Mouse (Mus musculus) limb, embryonic 15.5 days (tissue): ENCODE data around the gene Tufm. TPM values are rescaled to one million over a fixed set of nuclear protein-coding genes. Genes with fewer than 3 reads are reported as not detected.

Experiments used
- ATAC-seq: fragments of 200-750 bp; cut with Nextera tagmentation; 2 replicates; pipeline ENCODE4 v1.8.0; 2017; ENCODE audit warnings: low read depth, moderate TSS enrichment; ENCODE audit not compliant: insufficient number of reproducible peaks, low FRiP score, low TSS enrichment
- H3K27ac ChIP-seq: fragments of 300-500 bp; sonication (generic); 2 replicates; pipeline ENCODE4 v1.5.1; 2015; ENCODE audit warnings: moderate library complexity, mild to moderate bottlenecking, inconsistent platforms
- H3K27me3 ChIP-seq: fragments of 300-500 bp; sonication (generic); 2 replicates; pipeline ENCODE4 v1.6.1; 2015; ENCODE audit warnings: inconsistent platforms
- H3K36me3 ChIP-seq: fragments of 300-500 bp; sonication (generic); 2 replicates; pipeline ENCODE4 v1.6.1; 2015; ENCODE audit warnings: inconsistent platforms
- H3K4me1 ChIP-seq: fragments of 300-500 bp; sonication (generic); 2 replicates; pipeline ENCODE4 v1.6.1; 2015; ENCODE audit warnings: inconsistent platforms
- H3K4me2 ChIP-seq: fragments of 300-500 bp; sonication (generic); 2 replicates; pipeline ENCODE4 v1.6.1; 2015; ENCODE audit warnings: mild to moderate bottlenecking, inconsistent platforms
- H3K4me3 ChIP-seq: fragments of 300-500 bp; sonication (generic); 2 replicates; pipeline ENCODE4 v1.5.1; 2015; ENCODE audit warnings: mild to moderate bottlenecking, inconsistent platforms
- H3K9ac ChIP-seq: fragments of 300-500 bp; sonication (generic); 2 replicates; pipeline ENCODE4 v1.6.1; 2015; ENCODE audit warnings: inconsistent platforms
- H3K9me3 ChIP-seq: fragments of 300-500 bp; sonication (generic); 2 replicates; pipeline ENCODE4 v1.6.1; 2016; ENCODE audit warnings: inconsistent platforms
- WGBS: fragments of 180-500 bp; shearing (Covaris S2); methylation state at CpG from one replicate; pipeline ENCODE4 v1.1.7; 2015; 5-methylcytosine and 5-hydroxymethylcytosine counted together
- polyA plus RNA-seq: library from polyadenylated mRNA; unstranded; fragments of >200 nt; fragmentation: Nextera tagmentation; extraction: Ambion mirVana; gene quantifications from 2 replicates; pipeline ENCODE4 v1.2.1, GENCODE M21; 2015

Tufm gene
- polyA plus RNA-seq, 1 experiment from 2014 or later = 120 TPM

DNA sequence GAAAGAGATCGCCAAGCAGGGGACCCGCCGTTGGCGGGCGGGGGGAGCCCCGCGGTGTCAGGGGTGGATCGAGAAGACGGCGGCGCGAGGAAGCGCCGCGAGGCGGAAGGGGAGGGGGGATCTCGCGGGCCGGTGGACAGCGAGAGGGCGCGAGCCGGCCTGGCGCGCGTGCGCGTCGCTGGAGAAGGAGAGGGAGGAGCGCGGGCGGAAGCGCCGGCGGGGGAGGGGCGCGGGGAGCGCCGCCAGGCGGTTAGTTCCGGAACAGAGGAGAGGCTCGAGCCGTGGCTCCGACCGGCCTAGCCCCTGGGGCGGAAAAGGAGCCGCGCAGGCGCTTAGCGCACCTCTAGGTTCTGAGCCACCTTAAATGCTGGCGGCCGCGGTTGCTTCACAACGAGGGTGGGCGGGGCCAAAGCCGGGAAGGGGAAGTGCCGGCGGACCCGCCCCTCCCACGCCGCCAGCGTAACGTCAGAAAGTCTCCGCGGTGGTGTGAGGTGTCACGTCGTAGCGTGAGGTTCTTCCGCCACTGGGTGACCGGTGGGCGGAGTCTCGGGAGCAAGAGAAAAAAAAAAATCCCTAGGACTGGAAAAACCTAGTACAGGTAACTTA, 16.2 kb downstream of the Tufm start, which contains the start of gene Atxn2l:
Gene Atxn2l, minus strand, starts transcription at position 165 of the 606 bp plus-strand sequence.
- Histone ChIP-seq H3K27me3 (no peaks in the 10 kb centered on the region), H3K4me3 (peak within 1 kb of the TSS; percentile 58), H3K4me1 (peaks cover 7% of the 10 kb centered on the region), H3K36me3 (peaks cover 27% of the 10 kb centered on the region), H3K9me3 (no peaks in the 10 kb centered on the region), H3K9ac (peak within 1 kb of the TSS; percentile 92), H3K4me2 (peak within 1 kb of the TSS; percentile 67), H3K27ac (peak within 1 kb of the TSS; percentile 99)
- ATAC-seq = peak; percentile 88
- under 1% methylated on average over 58 of the region's 72 CpGs for WGBS

- H3K36me3 ChIP-seq = peaks cover 12% of the 10 kb centered on the region
- WGBS = 59% methylated on average over 2 of the region's 2 CpGs
Observed at GRCm38 (mm10) chr7:126504913-126505312, 17.8 kb downstream of the Tufm start.

DNA sequence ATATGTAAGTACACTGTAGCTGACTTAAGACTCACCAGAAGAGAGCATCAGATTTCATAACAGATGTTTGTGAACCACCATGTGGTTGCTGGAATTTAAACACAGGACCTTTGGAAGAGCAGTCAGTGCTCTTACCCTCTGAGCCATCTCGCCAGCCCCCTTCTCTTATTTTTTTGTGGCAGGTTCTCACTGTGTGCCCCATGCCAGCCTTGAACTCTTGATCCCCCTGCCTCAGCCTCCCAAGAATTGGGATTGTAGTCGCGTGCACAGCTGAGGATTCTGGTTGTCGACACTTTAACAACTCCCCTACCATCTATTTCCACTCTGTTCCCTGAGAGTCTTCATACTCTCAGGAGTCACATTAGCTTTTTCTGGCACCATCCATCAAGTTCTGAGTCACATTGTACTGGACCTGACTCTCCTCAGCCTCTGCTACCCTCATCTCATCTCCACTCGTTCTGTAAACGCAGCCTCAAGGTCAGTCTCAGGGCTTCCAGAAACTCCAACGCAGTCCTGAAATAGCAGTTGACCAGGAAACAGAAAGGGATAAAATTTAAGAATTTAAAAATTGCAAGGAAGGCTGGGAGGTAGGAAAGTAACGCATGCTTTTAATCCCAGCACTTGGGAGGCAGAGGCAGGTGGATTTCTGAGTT, 20.1 kb downstream of the Tufm start:
- Histone ChIP-seq H3K9me3 (no peaks in the 10 kb centered on the region), H3K9ac (no peak overlapping the region), H3K27me3 (no peaks in the 10 kb centered on the region), H3K4me2 (no peak overlapping the region), H3K27ac (no peak overlapping the region), H3K4me1 (no peaks in the 10 kb centered on the region), H3K4me3 (no peak overlapping the region), H3K36me3 (no peaks in the 10 kb centered on the region)
- no peak for ATAC-seq
- 82% methylated on average over 8 of the region's 8 CpGs for WGBS

More at GRCm38 (mm10) chr7:126504913-126505312, 17.8 kb downstream of the Tufm start:
- Histone ChIP-seq H3K4me2 (no peak overlapping the region), H3K9me3 (no peaks in the 10 kb centered on the region), H3K4me1 (peaks cover 7% of the 10 kb centered on the region), H3K27ac (no peak overlapping the region), H3K4me3 (no peak overlapping the region), H3K27me3 (no peaks in the 10 kb centered on the region), H3K9ac (no peak overlapping the region)
- no peak for ATAC-seq

DNA sequence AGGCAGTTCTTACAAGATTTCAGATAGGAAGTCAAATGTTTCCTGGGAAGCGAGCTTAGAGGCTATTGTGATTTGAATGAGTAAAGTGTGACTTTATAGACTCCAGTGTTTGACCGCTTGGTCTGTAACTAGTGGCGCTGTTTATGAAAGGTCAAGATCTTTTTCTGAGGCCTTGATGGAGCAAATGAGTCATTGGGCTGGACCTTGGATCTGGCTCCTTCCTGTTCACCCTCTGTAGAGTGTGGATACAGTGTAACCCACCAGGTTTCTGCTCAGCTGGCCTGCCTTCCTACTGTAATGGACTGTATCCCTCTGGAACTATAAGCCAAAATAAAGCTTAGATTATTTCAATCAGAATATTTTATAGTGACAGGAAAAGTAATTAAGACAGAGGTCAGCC, 24.1 kb downstream of the Tufm start:
- Histone ChIP-seq H3K4me3 (no peak overlapping the region), H3K9me3 (no peaks in the 10 kb centered on the region), H3K4me2 (no peak overlapping the region), H3K36me3 (no peaks in the 10 kb centered on the region), H3K9ac (no peak overlapping the region), H3K4me1 (no peaks in the 10 kb centered on the region), H3K27ac (no peak overlapping the region), H3K27me3 (no peaks in the 10 kb centered on the region)
- no peak for ATAC-seq
- 80% methylated on average over 3 of the region's 3 CpGs for WGBS

DNA sequence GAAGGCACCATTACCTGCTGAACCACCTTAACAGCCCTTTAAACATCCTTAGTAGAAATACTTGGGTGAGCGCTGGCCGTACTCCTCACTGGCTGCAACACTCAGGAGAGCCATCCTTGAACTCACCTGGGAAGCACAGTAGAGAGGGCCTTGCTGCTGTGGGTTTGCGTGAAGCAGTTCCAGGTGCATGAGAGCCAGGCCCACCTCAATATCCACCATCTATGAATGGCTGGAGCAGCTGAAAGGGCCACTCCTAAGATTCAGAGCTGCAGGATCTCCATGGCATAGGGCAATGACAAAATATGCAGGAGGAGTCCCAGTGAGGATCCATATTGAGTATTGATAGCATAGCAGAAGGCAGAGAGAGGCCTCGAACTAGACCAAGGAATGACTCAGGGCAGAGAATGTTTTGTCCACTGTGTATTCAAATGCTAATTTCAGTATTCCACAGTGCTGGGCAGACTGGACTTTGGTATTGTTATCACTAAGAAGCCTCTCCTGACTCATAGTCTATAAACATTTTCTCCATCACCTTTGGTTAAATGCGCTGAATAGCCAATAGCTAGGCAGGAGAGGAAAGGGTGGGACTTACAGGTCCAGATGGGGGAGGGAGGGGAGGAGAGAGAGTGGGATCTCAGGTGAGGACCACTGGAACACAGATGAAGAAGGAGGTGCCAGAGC, 31.2 kb downstream of the Tufm start:
- WGBS = 87% methylated on average over 5 of the region's 5 CpGs
- H3K27ac ChIP-seq = no peak overlapping the region
- no peak for ATAC-seq

DNA sequence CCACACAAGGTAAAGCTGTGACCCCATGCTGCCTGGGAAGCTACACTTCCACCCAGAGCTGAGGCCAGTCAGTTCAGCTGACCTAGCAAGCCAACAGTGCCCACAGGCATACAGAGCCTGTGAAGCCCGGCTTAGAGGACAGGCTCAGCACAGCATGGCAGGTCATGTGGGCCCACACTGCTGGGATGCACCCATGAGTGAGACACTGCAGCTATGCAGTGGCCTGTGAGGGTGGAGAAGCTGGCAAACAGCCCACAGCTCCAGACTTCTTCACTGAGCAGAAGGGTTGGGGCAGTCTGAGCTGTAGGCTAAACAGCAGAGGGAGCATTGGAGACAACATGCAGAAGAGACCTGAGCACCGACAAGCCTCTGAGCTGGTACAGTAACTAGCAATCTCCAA, 32.4 kb downstream of the Tufm start:
- H3K4me2 ChIP-seq = no peak overlapping the region
- H3K4me3 ChIP-seq = no peak overlapping the region
- no peaks in the 10 kb centered on the region for H3K4me1 ChIP-seq
- no peaks in the 10 kb centered on the region for H3K27me3 ChIP-seq
- no peak overlapping the region for H3K27ac ChIP-seq
- ATAC-seq = no peak
- no peaks in the 10 kb centered on the region for H3K9me3 ChIP-seq
- 50% methylated on average over 2 of the region's 2 CpGs for WGBS
- no peaks in the 10 kb centered on the region for H3K36me3 ChIP-seq
- H3K9ac ChIP-seq = no peak overlapping the region

More for the DNA sequence above, 31.2 kb downstream of the Tufm start:
- Histone ChIP-seq H3K27me3 (no peaks in the 10 kb centered on the region), H3K36me3 (no peaks in the 10 kb centered on the region), H3K4me3 (no peak overlapping the region), H3K4me1 (no peaks in the 10 kb centered on the region), H3K9ac (no peak overlapping the region), H3K4me2 (no peak overlapping the region), H3K9me3 (no peaks in the 10 kb centered on the region)

DNA sequence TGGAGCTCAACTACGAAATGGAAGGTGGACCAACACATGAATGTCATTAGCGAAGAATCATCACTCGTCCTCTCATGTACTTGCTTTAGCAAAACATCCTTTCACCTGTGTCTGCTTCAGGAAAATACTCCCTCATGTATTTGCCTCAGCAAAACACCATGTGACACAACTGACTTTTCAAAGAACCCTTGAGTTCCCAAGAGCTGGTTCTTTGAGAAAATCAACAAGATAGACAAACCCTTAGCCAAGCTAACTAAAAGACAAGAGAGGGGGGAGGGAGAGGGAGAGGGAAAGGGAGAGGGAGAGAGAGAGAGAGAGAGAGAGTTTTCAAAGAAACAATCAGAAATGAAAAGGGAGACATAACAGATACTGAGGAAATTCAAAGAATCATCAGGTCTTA, 36.2 kb downstream of the Tufm start:
- no peak for ATAC-seq
- H3K9ac ChIP-seq = no peak overlapping the region
- no peak overlapping the region for H3K4me2 ChIP-seq
- no peak overlapping the region for H3K27ac ChIP-seq
- H3K27me3 ChIP-seq = no peaks in the 10 kb centered on the region
- H3K9me3 ChIP-seq = no peaks in the 10 kb centered on the region
- 75% methylated on average over 3 of the region's 3 CpGs for WGBS
- 0 out of 2 replicates have a peak, but pooled peaks cover 2% of the 10 kb centered on the region for H3K4me1 ChIP-seq
- H3K36me3 ChIP-seq = no peaks in the 10 kb centered on the region
- no peak overlapping the region for H3K4me3 ChIP-seq

- Histone ChIP-seq H3K4me3 (no peak overlapping the region), H3K4me1 (0 out of 2 replicates have a peak, but pooled peaks cover 2% of the 10 kb centered on the region), H3K36me3 (no peaks in the 10 kb centered on the region), H3K9me3 (no peaks in the 10 kb centered on the region), H3K27me3 (no peaks in the 10 kb centered on the region), H3K4me2 (no peak overlapping the region), H3K27ac (no peak overlapping the region), H3K9ac (no peak overlapping the region)
- WGBS = 5% methylated on average over 1 of the region's 1 CpGs
- ATAC-seq = no peak
Observed at GRCm38 (mm10) chr7:126528166-126528577, 41.0 kb downstream of the Tufm start.

GRCm38 (mm10) chr7:126533434-126533833, 46.3 kb downstream of the Tufm start:
- Histone ChIP-seq H3K36me3 (no peaks in the 10 kb centered on the region), H3K9me3 (no peaks in the 10 kb centered on the region), H3K27ac (no peak overlapping the region), H3K4me3 (no peak overlapping the region), H3K9ac (no peak overlapping the region), H3K4me1 (peaks cover 6% of the 10 kb centered on the region; the same call in 1 of the 2 replicates), H3K4me2 (no peak overlapping the region), H3K27me3 (peaks cover 17% of the 10 kb centered on the region)
- WGBS = 53% methylated on average over 1 of the region's 1 CpGs
- ATAC-seq = no peak

DNA sequence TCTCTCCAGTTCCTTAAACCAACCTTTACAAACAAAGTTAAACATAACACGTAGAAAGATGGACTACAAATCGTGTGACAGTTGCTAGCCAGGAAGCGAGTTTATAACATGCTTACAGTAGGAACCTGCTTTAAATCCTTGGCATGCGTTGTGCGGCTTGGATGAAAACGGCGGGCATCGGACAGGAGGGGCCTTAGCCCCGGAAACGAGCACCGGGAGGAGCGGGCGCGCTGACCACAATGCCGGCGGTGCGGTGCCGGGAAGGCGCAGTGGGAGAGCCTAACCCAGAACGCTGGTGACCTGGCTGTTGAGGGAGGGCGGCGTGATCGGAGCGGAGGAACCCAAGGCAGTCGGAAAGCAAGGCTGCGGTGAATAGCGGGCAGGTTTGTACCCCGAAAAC, 48.6 kb downstream of the Tufm start:
- Histone ChIP-seq H3K4me1 (peaks cover 6% of the 10 kb centered on the region; the same call in 1 of the 2 replicates), H3K4me3 (peak overlapping the region; percentile 45), H3K4me2 (peak overlapping the region; percentile 88), H3K9ac (peak overlapping the region; percentile 50), H3K27ac (no peak overlapping the region), H3K36me3 (no peaks in the 10 kb centered on the region), H3K9me3 (no peaks in the 10 kb centered on the region), H3K27me3 (peaks cover 17% of the 10 kb centered on the region)
- WGBS = 1% methylated on average over 28 of the region's 28 CpGs
- no peak for ATAC-seq

DNA sequence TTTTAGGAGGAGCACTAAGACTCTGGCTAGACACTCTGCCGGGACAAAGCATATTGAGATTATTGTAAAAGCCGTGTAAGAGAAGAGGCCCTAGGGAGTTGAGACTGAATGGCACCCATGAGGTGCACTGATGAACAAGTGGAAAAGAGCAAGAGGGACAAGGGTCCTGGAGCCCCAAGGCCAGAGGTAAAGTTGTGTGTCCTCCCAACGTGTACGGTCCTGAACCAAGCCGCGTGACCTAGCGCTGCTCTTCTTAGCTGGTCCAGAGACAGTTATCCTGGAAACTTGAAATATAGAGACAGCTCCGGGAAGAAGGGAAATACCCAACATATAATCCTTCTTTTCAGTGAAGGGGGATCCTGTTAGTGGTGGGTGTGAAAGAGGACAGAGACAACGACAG, 49.3 kb downstream of the Tufm start:
- Histone ChIP-seq H3K27ac (no peak overlapping the region), H3K36me3 (no peaks in the 10 kb centered on the region), H3K4me2 (peak overlapping the region; percentile 88), H3K27me3 (peaks cover 17% of the 10 kb centered on the region), H3K4me3 (peak overlapping the region; percentile 45), H3K4me1 (peaks cover 6% of the 10 kb centered on the region; the same call in 1 of the 2 replicates), H3K9me3 (no peaks in the 10 kb centered on the region), H3K9ac (0 out of 2 replicates have a peak overlapping the region, but pooled peaks have one; percentile 50)
- WGBS = 56% methylated on average over 9 of the region's 9 CpGs
- ATAC-seq = no peak
